Mouse (Mus musculus): ENCODE data around the gene Ankrd55.

GRCm38 (mm10) chr13:112412824-112413223 is 124.6 kb downstream of the Ankrd55 start:
- TF ChIP-seq POLR2A (IDR thresholded peaks at IDR 0.05; ENCODE audit: borderline replicate concordance, low read depth, low read length) (no peak), CTCF (IDR thresholded peaks at IDR 0.05; ENCODE audit: low read depth, low read length) (no peak)

All from bone marrow macrophage, adult 2 months (primary cell).